Mouse (Mus musculus): Measurements from ENCODE around the gene Gm20388. TPM values are rescaled to one million over a fixed set of nuclear protein-coding genes. Genes with fewer than 3 reads are reported as not detected.
A peak's percentile ranks its signal among the peaks of the same experiment; 100 is the strongest.

The Gm20388 gene
- polyA plus RNA-seq, 1 experiment, result 0.36 TPM

DNA sequence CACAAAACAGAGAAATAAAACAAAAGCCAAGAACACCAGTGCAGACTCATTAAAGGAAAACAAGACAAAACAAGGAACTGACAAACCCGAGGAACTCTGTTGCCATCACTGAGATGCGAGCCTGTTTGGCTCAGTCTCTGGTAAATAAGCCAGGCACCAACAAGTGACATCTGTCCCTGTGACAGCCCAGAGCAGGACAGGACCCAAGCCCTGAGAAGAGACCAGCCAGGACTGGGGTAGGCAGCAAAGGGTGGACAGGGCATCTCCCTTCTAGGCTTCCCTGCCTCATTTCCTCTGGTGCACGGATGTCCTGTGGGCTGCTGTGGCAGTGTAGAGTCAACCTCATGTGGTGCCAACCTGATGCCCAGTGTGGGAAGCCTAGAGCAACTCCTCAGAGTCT, 2752.5 kb downstream of the Gm20388 start:
- no peak overlapping the region for H3K4me3 ChIP-seq (replicated peaks)
- peaks cover 13% of the 10 kb centered on the region for H3K27me3 ChIP-seq (ENCODE audit: control insufficient read depth)
- TF ChIP-seq TAL1 (IDR thresholded peaks at IDR 0.05; ENCODE audit: low read length) (no peak), GATA1 (IDR thresholded peaks at IDR 0.05; ENCODE audit: low read length) (no peak)
- H3K36me3 ChIP-seq (ENCODE audit: control insufficient read depth), result peaks cover 51% of the 10 kb centered on the region
- H3K9me3 ChIP-seq (ENCODE audit: control insufficient read depth, low read length), result no peaks in the 10 kb centered on the region
- peaks cover 59% of the 10 kb centered on the region for H3K4me1 ChIP-seq (ENCODE audit: control insufficient read depth)

DNA sequence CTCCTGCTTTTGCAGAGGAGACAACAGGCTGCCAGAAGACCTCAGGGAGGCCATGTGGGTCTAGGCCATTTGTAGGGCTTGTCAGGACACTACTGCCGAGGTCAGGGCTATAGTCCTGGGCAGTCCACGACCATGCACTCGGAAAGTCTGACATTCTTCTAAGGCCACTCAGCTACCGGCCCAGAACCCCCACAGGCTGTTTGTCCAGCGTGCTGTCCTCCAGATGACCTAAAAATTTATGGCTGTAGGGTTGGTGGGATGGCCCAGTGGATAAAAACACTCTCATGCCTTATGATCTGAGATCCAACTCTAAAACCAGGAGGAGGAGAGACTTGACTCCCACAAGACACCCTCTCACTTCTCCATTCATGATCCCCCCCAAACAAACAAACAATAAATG, 2753.0 kb downstream of the Gm20388 start:
- Histone ChIP-seq H3K4me1 (ENCODE audit: control insufficient read depth) (peaks cover 63% of the 10 kb centered on the region), H3K27me3 (ENCODE audit: control insufficient read depth) (peaks cover 13% of the 10 kb centered on the region), H3K4me3 (replicated peaks) (no peak overlapping the region), H3K9me3 (ENCODE audit: control insufficient read depth, low read length) (no peaks in the 10 kb centered on the region), H3K36me3 (ENCODE audit: control insufficient read depth) (peaks cover 51% of the 10 kb centered on the region)
- TF ChIP-seq GATA1 (IDR thresholded peaks at IDR 0.05; ENCODE audit: low read length), result no peak
- TF ChIP-seq TAL1 (IDR thresholded peaks at IDR 0.05; ENCODE audit: low read length), result no peak

DNA sequence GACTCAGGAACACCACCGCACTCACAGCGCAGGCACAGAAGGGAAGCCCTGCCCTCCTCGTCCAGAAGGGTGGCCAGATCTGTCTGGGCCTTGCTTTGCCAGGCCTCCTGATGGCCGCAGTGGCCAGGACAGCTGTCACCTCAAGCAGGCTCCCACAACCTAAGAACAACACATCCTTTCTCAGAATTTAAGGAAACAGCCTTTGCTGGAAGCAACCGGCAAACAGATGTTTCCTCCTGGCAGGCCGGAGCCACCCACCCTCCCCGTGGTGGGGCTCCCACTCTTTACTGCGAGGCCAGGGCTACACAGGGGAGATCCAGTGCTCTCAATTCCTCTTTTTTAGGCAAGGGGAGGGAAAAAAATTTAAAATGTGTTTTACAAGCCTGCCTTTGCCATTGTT, 2754.6 kb downstream of the Gm20388 start:
- Histone ChIP-seq H3K4me1 (ENCODE audit: control insufficient read depth) (peaks cover 65% of the 10 kb centered on the region), H3K36me3 (ENCODE audit: control insufficient read depth) (peaks cover 50% of the 10 kb centered on the region)

DNA sequence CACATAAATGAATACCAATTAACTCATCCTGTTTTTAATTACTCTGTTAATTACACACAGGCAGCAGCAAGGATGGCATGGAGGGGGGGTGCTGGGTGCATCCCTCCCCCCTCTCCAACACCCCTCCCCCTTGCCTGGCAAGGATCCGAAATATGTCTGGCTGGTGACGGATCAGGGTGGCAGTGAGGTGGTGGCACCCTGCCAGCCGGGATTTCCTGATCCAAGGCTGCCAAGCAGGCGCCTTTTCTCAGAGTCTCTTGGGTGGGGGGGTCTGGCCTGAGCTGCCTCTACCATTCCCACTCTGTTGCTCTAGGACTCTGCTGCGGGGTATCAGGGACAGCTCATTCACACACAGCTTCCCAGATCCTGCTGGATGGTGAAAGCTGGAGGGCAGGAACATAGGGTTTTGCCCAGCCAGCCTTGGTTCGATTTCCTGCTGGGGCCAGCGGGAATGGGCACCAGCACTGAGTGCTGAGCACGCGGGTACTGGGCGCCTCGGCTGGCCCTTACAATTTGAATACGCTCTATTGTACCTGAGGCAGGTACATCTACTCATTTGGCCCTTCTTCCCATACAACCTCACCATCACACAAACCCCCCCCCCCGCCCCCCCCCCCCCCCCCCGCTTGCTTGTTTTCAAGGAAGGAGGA, 2755.2 kb downstream of the Gm20388 start:
- TF ChIP-seq TAL1 (IDR thresholded peaks at IDR 0.05; ENCODE audit: low read length) (no peak), GATA1 (IDR thresholded peaks at IDR 0.05; ENCODE audit: low read length) (no peak)
- Histone ChIP-seq H3K27me3 (ENCODE audit: control insufficient read depth) (peaks cover 28% of the 10 kb centered on the region), H3K36me3 (ENCODE audit: control insufficient read depth) (peaks cover 53% of the 10 kb centered on the region), H3K4me3 (replicated peaks) (peak overlapping the region; percentile 45), H3K4me1 (ENCODE audit: control insufficient read depth) (peaks cover 69% of the 10 kb centered on the region), H3K9me3 (ENCODE audit: control insufficient read depth, low read length) (no peaks in the 10 kb centered on the region)

More for the DNA sequence above, 2754.6 kb downstream of the Gm20388 start:
- Histone ChIP-seq H3K27me3 (ENCODE audit: control insufficient read depth) (peaks cover 23% of the 10 kb centered on the region), H3K9me3 (ENCODE audit: control insufficient read depth, low read length) (no peaks in the 10 kb centered on the region), H3K4me3 (replicated peaks) (no peak overlapping the region)
- TF ChIP-seq GATA1 (IDR thresholded peaks at IDR 0.05; ENCODE audit: low read length) (no peak), TAL1 (IDR thresholded peaks at IDR 0.05; ENCODE audit: low read length) (no peak)

DNA sequence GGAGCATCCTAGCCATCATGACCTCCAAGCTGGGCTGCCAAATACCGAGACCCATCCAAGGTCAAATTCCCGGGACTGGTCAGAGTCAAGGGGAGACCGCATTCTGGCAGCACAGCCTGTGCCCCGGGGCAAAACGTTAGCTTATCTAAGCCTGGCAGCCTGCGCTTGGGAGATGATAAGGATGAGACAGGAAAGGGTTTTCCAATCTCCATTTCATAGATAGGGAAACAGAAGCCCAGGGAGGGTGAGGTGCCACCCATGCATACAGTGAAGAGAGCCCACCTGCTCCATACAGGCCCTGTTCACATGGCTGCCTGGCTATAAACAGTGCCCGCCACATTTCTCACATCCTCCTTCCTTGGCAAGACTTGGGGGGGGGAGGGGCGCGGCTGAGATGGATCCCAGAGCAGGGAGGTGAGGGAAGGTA, 2755.7 kb downstream of the Gm20388 start:
- TF ChIP-seq TAL1 (IDR thresholded peaks at IDR 0.05; ENCODE audit: low read length), result peak; percentile 82
- peak; percentile 95 for TF ChIP-seq GATA1 (IDR thresholded peaks at IDR 0.05; ENCODE audit: low read length)
- peaks cover 52% of the 10 kb centered on the region for H3K36me3 ChIP-seq (ENCODE audit: control insufficient read depth)
- H3K4me3 ChIP-seq (replicated peaks), result peak overlapping the region; percentile 45

DNA sequence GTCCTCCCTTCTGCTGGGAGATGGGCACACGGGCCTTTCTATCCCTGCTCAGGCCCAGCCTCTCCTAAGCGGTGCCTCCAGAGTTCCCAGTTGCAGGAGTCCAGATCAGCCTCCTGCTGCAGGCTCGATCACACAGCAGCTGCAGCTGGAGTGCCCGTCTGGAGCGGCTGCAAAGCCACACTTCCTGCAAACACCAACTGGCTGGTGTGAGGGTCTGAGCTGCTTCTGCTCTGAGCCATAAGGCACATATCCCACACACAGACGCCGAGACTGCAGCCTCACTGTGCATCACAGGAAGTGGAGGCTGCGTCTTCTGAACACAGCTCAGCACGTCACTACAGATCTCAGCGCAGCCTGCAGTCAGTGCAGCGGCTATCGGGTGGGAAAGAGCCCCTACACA, 2756.2 kb downstream of the Gm20388 start:
- Histone ChIP-seq H3K4me3 (replicated peaks) (peak overlapping the region; percentile 45), H3K36me3 (ENCODE audit: control insufficient read depth) (peaks cover 52% of the 10 kb centered on the region), H3K9me3 (ENCODE audit: control insufficient read depth, low read length) (no peaks in the 10 kb centered on the region), H3K27me3 (ENCODE audit: control insufficient read depth) (peaks cover 29% of the 10 kb centered on the region), H3K4me1 (ENCODE audit: control insufficient read depth) (peaks cover 66% of the 10 kb centered on the region)
- TF ChIP-seq GATA1 (IDR thresholded peaks at IDR 0.05; ENCODE audit: low read length), result no peak
- TF ChIP-seq TAL1 (IDR thresholded peaks at IDR 0.05; ENCODE audit: low read length), result no peak

More for the DNA sequence above, 2755.7 kb downstream of the Gm20388 start:
- Histone ChIP-seq H3K4me1 (ENCODE audit: control insufficient read depth) (peaks cover 67% of the 10 kb centered on the region), H3K27me3 (ENCODE audit: control insufficient read depth) (peaks cover 29% of the 10 kb centered on the region), H3K9me3 (ENCODE audit: control insufficient read depth, low read length) (no peaks in the 10 kb centered on the region)

DNA sequence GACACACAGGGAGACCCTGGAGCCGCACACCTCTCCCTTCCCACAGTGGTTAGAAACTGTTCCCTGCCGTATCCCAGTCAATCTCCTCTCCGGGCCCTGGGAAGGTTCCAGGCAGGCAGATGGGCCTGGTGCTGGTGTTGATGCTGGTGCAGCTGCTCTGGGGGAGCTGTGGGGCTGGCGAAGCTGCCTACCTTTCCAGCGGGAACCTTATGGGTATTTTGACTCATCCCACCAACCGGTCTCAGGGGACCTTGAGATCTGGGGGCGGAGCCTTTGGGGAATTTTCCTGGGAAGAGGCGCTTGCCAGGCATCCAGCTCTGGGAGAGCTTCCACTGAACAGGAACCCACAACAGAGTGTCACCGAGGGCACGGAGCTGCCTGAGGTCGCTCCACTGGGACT, 2757.2 kb downstream of the Gm20388 start:
- Histone ChIP-seq H3K4me1 (ENCODE audit: control insufficient read depth) (peaks cover 70% of the 10 kb centered on the region), H3K4me3 (replicated peaks) (no peak overlapping the region), H3K36me3 (ENCODE audit: control insufficient read depth) (peaks cover 58% of the 10 kb centered on the region), H3K27me3 (ENCODE audit: control insufficient read depth) (peaks cover 32% of the 10 kb centered on the region), H3K9me3 (ENCODE audit: control insufficient read depth, low read length) (no peaks in the 10 kb centered on the region)
- TF ChIP-seq TAL1 (IDR thresholded peaks at IDR 0.05; ENCODE audit: low read length), result no peak
- TF ChIP-seq GATA1 (IDR thresholded peaks at IDR 0.05; ENCODE audit: low read length), result no peak

DNA sequence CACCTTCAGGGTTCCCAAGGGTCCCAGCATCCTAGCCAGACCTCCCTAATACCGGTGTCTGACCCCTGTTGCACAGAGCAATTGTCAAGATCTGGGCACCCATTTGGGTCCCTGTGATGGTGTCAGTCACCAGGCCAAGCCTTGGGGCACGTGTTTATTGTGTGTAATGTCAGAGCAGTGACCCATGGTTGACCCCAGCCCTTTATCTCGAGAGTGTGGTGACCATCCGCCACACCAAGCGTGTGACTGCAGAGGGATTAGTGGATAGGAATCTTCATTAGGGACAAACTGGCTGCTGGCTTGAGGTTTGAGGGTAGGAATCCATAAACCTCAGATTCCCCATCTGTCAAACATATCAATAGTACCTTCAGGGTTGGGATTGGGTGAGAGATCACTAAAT, 2758.7 kb downstream of the Gm20388 start:
- TF ChIP-seq TAL1 (IDR thresholded peaks at IDR 0.05; ENCODE audit: low read length) (no peak), GATA1 (IDR thresholded peaks at IDR 0.05; ENCODE audit: low read length) (no peak)
- H3K9me3 ChIP-seq (ENCODE audit: control insufficient read depth, low read length), result no peaks in the 10 kb centered on the region
- H3K4me3 ChIP-seq (replicated peaks), result no peak overlapping the region
- peaks cover 65% of the 10 kb centered on the region for H3K36me3 ChIP-seq (ENCODE audit: control insufficient read depth)
- peaks cover 39% of the 10 kb centered on the region for H3K27me3 ChIP-seq (ENCODE audit: control insufficient read depth)
- peaks cover 66% of the 10 kb centered on the region for H3K4me1 ChIP-seq (ENCODE audit: control insufficient read depth)

DNA sequence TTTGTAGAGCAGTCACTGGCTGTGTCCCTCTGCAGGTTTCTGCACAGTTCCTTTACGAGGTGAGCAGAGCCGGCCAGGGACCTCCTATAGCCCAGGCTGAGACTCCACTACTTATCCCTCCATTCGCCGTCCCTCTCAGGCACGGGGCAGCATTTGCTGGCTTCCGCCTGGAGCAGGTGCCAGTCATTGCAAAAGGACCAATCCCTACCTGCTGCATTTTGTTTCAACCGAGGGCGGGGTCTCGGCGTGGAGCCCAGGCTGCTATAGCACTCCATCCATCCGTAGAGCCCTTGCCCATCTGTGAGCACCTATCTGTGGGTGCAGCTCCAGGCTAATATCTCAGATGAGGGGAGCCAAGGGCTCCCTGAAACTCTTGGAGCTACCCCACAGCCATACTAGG, 2759.4 kb downstream of the Gm20388 start:
- Histone ChIP-seq H3K36me3 (ENCODE audit: control insufficient read depth) (peaks cover 65% of the 10 kb centered on the region), H3K4me3 (replicated peaks) (no peak overlapping the region), H3K9me3 (ENCODE audit: control insufficient read depth, low read length) (no peaks in the 10 kb centered on the region), H3K27me3 (ENCODE audit: control insufficient read depth) (peaks cover 39% of the 10 kb centered on the region), H3K4me1 (ENCODE audit: control insufficient read depth) (peaks cover 66% of the 10 kb centered on the region)
- no peak for TF ChIP-seq GATA1 (IDR thresholded peaks at IDR 0.05; ENCODE audit: low read length)
- no peak for TF ChIP-seq TAL1 (IDR thresholded peaks at IDR 0.05; ENCODE audit: low read length)

Data from erythroblast, embryonic 14.5 days (primary cell).